Mouse (Mus musculus): ENCODE measurements around the gene Rap1b.

Gene Rap1b

DNA sequence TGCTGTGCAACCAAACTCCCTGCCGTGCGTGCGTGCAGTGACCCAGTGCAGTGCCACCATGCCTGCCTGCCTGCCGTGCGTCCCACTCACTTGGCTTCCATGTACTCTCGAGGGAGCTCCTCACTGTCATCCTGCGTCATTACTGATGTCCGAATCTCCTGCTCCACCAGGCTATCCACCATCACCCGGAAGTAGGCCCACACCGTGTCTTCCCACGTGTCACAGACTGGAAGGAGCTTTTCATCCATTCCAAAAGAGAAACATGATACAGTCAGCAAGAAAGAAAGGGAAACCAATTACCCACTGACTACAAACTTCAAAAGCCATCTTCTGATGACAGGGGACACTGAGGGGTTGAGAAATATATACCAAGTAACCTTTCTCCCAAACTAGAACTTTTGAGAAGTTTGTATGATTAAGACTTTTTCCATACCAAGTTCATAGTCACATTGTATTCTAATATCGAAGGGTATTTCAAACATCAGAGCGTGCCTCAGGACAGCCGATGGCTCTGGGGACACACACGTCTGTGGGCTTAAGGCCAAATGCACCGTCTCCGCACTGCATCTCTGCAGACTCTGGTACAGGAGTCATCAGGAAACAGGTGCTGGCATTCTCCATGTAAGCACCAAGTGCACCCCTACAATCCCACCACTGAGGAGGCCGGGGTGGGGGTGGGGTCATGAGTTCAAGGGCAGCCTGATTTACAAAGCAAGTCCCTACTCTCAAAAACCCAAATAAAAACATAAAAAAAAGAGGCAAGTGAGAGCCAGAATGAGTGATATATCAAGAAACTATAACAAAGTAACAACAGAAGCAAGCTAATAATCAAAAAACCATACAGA, 75.3 kb downstream of the Rap1b start:
- no peak for DNase-seq (ENCODE audit: low spot score)

DNA sequence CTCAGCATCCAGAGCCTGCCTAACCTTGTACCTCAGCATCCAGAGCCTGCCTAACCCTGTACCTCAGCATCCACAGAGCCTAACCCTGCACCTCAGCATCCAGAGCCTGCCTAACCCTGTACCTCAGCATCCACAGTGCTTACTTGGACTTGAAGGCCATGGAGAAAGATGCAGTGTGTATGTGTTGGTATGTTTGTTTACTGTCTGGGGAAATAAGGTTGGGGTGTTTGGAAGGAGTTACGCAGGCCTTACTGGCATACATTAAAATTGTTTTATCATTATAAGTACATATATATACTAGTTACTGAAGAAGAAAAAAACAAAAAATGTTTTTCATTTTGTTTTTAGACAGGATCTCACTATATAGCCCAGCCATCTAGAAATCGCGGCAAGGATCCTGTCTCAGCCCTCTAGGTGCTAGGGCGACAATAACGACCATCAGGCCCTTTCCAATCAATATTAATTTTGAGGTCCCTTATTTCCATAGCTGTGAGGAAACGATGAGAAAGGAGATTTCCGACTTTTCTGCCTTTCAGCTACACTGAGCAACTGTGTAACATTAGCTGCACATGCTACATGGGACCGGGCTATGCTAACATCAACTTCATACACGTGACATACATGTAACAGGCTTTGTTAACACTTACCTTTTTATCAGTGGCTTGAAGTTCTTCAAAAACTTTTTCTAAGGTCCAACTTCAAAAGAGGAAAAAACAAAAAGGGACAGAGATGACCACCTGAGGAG, 76.1 kb downstream of the Rap1b start:
- DNase-seq (ENCODE audit: low spot score), result no peak

DNA sequence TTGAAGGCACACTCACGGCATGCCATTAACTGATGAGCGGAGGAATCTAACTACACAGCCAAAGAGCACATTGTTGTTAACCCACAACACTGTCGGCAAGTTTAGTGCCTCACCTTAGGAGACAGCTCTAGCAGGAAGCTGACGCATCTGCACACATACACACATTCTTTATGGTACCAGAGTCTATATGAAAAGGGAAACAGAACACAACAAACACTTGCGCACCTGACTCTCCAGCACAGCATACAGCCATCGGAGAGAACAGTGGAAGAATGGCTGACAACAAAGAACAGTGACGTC, 77.7 kb downstream of the Rap1b start:
- DNase-seq (ENCODE audit: low spot score), result no peak

DNA sequence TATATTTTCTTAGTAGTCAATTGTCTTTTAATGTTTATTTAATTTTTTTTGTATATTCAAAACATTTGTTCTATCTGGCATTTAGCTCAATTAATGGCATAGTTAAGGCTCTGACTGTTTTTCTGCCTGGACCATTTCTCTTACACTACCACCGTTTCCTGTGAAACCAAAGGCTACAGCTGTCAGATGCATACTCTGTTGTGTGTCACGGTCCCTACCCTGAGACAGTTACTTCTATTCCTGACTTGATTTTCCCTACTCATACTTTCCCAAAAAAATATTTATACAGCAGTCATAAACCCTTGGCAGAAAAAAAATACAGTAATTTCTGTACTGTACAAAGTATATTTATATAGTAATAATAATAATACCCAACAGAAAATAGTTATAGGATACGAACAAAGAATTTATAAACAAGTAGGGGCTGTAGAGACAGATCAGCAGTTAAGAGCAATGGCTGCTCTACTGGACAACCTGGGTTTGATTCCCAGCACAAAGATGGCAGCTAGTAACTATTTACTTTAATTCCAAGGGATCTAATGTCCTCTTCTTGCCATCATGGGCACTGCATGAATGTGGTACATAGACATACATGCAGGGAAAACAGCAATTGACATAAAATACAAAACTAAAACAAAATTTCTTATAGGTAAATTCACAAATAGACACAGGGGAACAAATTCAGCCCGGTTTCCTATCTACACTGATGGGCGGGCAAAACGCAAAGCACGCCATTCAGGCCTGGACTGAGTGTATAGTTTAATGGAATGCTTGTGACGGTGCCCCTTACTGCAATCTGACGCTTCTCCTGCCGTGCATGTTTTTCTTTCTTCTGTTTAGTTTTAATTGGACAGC, 78.3 kb downstream of the Rap1b start:
- DNase-seq (ENCODE audit: low spot score), result no peak

DNA sequence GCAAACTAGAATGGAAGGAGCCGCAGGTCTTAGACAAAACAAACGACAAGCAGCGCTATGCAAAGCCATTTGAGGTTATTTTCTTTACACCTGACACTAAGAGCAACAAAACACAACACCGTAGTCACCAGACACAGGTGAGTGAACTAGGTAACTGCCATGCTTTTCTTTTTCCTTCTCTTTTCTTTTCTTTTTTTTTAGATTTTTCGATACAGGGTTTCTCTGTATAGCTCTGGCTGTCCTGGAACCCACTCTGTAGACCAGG, 79.0 kb downstream of the Rap1b start:
- DNase-seq (ENCODE audit: low spot score), result no peak

DNA sequence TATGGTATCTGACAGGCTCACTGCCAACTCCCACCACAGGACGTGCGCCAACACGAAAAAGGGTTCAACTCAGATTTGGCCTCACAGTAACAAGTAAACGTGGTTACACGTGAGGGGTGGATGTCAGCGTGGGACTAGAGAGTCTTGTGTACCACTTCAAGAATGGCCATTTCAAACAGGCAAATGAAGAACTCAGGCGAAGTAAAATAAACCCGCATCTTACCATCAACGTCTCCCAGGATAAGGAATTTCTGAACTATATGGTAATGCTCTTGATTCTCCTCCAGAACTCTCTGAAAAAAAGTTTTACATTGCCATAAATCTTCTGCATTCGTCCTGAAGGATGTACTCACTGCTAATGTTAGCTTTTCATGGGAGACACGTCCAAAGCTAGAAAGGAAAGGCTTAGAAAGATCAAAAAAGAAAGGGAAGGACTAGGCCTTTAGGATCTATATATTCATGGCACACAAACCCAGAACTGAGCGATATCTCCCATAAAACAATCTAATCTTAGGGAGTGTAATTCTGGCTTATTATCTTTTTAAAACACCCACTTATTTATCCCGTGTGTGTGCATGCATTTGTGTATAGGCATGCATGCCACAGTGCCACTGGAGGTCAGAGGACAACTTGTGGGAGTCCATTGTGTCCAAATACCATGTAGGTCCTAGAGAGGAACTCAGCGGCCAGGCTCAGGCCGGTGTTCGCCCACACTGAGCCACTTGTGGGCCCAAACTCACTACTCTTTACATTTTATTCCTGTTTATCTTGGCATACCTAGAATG, 79.5 kb downstream of the Rap1b start:
- DNase-seq (ENCODE audit: low spot score), result no peak

DNA sequence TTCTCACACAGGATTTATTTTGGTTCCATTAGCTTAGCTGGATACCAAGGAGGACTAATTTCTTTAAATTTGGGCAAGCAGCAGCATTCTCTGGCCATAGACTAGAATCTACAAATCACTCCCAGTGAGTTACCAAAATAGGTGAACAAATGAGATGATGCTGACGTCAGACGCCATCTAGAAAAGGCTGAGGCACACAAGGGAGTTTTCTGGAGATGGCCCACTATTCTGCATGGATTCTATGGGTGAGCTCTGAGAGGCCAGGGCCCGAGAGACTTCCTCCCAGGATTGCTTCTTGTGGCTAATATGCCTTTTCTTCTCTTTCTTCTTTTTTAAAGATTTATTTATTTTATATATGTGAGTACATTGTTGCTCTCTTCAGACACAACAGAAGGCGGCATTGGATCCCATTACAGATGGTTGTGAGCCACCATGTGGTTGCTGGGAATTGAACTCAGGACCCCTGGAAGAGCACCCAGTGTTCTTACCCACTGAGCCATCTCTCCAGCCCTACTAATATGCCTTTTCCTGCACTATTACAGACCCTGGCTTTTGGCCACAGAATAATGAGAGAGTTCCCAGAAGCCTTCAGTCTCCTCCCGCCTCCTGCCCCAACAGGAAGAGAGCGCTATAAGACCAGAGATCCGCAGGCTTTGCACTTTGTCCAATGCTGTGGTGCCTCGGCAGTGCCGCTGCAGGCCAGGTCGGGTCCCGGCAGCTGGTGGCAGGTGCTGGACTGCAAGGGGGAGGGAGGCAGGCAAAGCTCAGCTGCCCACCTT, 80.5 kb downstream of the Rap1b start:
- DNase-seq (ENCODE audit: low spot score), result no peak

DNA sequence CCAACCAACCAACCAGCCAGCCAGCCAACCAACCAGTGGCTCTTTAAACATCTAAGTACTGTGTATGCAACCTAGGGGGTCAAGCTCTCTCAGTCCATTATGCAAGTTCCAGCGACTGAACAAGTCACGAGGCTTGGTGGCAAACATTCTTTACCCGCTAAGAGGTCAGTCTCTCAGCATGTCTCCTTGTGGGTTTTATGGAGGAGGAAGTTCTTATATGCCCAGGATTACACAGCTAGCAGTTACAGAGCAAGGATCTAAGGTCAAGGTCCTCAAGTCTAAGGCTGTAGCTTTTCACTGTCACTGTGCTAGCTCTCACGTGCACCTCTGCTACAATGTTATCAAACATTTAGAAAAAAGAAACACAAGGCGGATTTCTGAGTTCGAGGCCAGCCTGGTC, 81.2 kb downstream of the Rap1b start:
- DNase-seq (ENCODE audit: low spot score), result no peak
